Mouse (Mus musculus): ENCODE measurements around the gene Adat3.

Adat3 gene
- long read RNA-seq, experiment 1, partial matches to known transcripts, result 0 of 4 reads
- long read RNA-seq, experiment 1, other reads (novel, unspliced or antisense), result 0 of 4 reads
- long read RNA-seq, experiment 2, transcript Adat3-201 (2 exons, 1,411 nt), result major isoform, 8 of 8 reads
- long read RNA-seq, experiment 2, partial matches to known transcripts, result 0 of 8 reads
- long read RNA-seq, experiment 2, other reads (novel, unspliced or antisense), result 0 of 8 reads

GRCm38 (mm10) chr10:80602698-80603325, at the start of gene Adat3, which contains the start of gene Scamp4:
TSS of gene Adat3 (plus strand) at chr10:80602880.
TSS of gene Scamp4 (plus strand) at chr10:80602872.
- intact Hi-C loops (cut with DNase I), result no loop called here

GRCm38 (mm10) chr10:80553575-80553974, 49.1 kb upstream of the Adat3 start:
- intact Hi-C loops (cut with DNase I), result no loop called here

GRCm38 (mm10) chr10:80553997-80554396, 48.7 kb upstream of the Adat3 start:
- intact Hi-C loops (cut with DNase I), result no loop called here

- intact Hi-C loops (cut with DNase I), result loop anchor here (2.0 to 5.0 kb wide), 3 partner anchors 50 to 180 kb away; no protein-coding TSS in a partner anchor
These were observed 45.2 kb upstream of the Adat3 start for GRCm38 (mm10) chr10:80557346-80557965.

- intact Hi-C loops (cut with DNase I), result loop anchor here (5.0 kb wide), 2 partner anchors 52 to 182 kb away; no protein-coding TSS in a partner anchor
These were observed 43.2 kb upstream of the Adat3 start for GRCm38 (mm10) chr10:80559431-80559830.

GRCm38 (mm10) chr10:80560621-80561020, 42.1 kb upstream of the Adat3 start:
- intact Hi-C loops (cut with DNase I), result no loop called here

GRCm38 (mm10) chr10:80561116-80561944, 41.4 kb upstream of the Adat3 start, which contains the start of gene Rexo1:
TSS of gene Rexo1 (minus strand) at chr10:80561560.
- intact Hi-C loops (cut with DNase I), result no loop called here

GRCm38 (mm10) chr10:80566375-80567092, 36.1 kb upstream of the Adat3 start:
- intact Hi-C loops (cut with DNase I), result no loop called here

GRCm38 (mm10) chr10:80568876-80569275, 33.8 kb upstream of the Adat3 start:
- intact Hi-C loops (cut with DNase I), result no loop called here

GRCm38 (mm10) chr10:80569664-80570066, 33.0 kb upstream of the Adat3 start:
- intact Hi-C loops (cut with DNase I), result no loop called here

GRCm38 (mm10) chr10:80570419-80570818, 32.3 kb upstream of the Adat3 start:
- intact Hi-C loops (cut with DNase I), result no loop called here

GRCm38 (mm10) chr10:80570871-80571836, 31.5 kb upstream of the Adat3 start:
- intact Hi-C loops (cut with DNase I), result no loop called here

GRCm38 (mm10) chr10:80572477-80572876, 30.2 kb upstream of the Adat3 start:
- intact Hi-C loops (cut with DNase I), result no loop called here

- intact Hi-C loops (cut with DNase I), result no loop called here
These were observed 28.7 kb upstream of the Adat3 start for GRCm38 (mm10) chr10:80573944-80574343.

GRCm38 (mm10) chr10:80574896-80575295, 27.8 kb upstream of the Adat3 start:
- intact Hi-C loops (cut with DNase I), result loop anchor here (5.0 kb wide), 2 partner anchors 47 to 112 kb away; partner anchors contain the start of gene Csnk1g2

- intact Hi-C loops (cut with DNase I), result loop anchor here (5.0 kb wide), 2 partner anchors 46 to 111 kb away; partner anchors contain the start of gene Csnk1g2
These were observed 26.8 kb upstream of the Adat3 start for GRCm38 (mm10) chr10:80575925-80576324.

- intact Hi-C loops (cut with DNase I), result loop anchor here (5.0 kb wide), 2 partner anchors 46 to 111 kb away; partner anchors contain the start of gene Csnk1g2
These were observed 26.1 kb upstream of the Adat3 start for GRCm38 (mm10) chr10:80576351-80577194.

Measured in adrenal gland (tissue).